Mouse (Mus musculus): ENCODE results near the gene Myo10.

DNA sequence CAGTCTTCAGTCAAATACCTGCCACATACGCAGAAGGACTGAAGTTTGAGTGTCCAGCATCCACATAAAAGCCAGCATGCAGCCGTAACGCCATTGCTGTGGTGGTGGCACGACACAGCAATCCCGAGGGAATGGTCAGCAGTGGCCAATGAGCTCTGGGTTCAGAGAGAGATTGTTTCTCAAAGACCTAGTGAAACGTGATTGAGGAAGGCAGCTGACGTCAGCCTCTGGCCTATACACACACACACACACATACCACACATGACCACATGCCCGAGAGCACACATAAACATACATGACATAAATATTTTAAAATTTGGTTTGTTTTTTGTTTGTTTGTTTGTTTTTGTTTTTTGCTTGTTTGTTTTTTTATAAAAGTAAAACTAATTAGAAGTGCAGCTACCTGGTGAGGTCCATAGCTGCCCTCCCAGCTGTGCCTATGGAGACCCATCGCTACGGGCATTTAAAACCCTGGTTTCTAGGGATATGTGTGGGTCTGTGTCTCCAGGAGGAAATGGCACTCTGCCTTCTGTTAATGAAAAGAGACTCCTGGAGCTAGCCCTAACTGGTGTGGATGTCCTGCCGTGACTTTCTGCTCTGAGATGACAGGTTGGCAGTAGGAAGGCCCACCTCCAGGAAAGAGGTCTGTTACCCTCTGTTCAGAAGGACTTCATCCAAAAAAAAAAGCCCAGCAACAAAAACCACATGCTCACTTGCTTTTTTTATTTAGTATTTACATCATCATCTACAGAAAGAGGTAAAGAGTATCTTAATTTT lies 82.7 kb downstream of the Myo10 start:
- TF ChIP-seq POLR2A (IDR thresholded peaks at IDR 0.05; ENCODE audit: low read depth, low read length) (no peak), CTCF (IDR thresholded peaks at IDR 0.05; ENCODE audit: borderline replicate concordance, insufficient read depth, low read length) (no peak)

Measured in embryonic fibroblast, embryonic 13.5 days (primary cell).